Mouse (Mus musculus) thymus, adult 2 months (tissue): ENCODE measurements around the gene Dkk3.
"Not testable (repeated sequence)": the region's sequence is repeated elsewhere in the genome, so short reads cannot be mapped to it uniquely, and the experiment has no call there.

Experiments used
- CTCF ChIP-seq: fragments of 200-500 bp; IDR thresholded peaks from 2 replicates; pipeline ENCODE4 v1.5.1; 2012; ENCODE audit warnings: mild to moderate bottlenecking, control low read depth, low read length, moderate library complexity, borderline replicate concordance; ENCODE audit not compliant: control insufficient read depth, poor library complexity, insufficient read depth; ENCODE audit errors: extremely low read depth
- POLR2A ChIP-seq: fragments of 200-500 bp; IDR thresholded peaks from 2 replicates; pipeline ENCODE4 v1.6.1; 2012; ENCODE audit warnings: mild to moderate bottlenecking, low read length, control low read depth, moderate library complexity; ENCODE audit not compliant: control insufficient read depth, poor library complexity, insufficient read depth; ENCODE audit errors: extremely low read depth

- not testable (repeated sequence) for TF ChIP-seq POLR2A, CTCF
Measured at GRCm38 (mm10) chr7:112165032-112165431, 6.2 kb upstream of the Dkk3 start.
